8 mouse cellular contexts compared by ENCODE assay signal in the genomic region with DNA sequence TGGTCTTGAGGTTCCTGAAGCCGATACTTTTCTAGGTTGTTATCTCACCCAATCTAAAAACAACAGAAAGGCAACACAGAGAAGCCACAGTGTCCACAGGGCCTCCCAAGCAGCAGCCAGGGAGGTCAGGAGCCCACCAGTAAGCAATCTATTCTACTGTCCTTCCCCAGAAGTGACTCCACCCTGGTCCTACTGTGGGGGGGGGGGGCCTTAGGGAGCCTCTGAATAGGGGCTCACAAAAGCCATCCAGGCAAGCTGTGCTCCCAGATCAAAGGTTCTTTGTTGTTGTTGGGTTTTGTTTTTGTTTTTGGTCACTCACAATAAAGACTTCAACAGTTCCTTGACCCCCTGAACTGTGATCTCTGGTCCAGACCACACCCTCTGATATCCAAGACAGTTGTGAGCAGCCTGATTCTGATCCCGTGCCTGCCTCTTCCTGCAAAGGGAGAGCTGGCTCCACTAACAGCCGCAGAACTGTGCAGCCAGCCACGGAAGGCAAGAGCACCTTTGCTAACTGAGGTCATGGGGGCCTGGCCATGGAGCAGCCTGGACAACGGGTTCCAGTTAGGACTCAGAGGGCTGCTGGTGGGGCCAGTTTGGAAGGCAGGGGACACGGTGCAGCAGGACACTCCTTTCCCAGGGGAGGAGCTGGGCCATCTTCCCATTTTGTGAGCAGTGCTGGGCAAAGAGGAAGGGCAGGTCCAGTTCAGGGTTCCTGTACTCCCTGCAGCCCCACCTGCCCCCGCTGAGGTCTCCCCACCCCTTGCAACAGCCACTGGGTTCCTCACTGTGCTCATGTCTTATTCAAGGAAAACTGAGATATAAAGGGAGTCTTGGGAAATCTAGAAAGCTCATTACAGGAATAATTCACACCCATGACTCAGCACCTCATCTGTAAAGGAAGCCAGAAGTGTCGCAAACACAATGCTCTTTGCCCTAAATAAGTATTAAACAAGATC. TPM values are rescaled to one million over a fixed set of nuclear protein-coding genes. Genes with fewer than 3 reads are reported as not detected.
DNase-seq lines count a peak whose midpoint lies in the region.

No protein-coding gene starts in this region.

- DNase-seq in urinary bladder, adult 18-20 months (ENCODE audit: low spot score in 2 of 2), result peak; percentile 48 to 74
- DNase-seq in urinary bladder, postnatal 4 days (ENCODE audit: low spot score in 2 of 2), result no peak
- DNase-seq in gastrocnemius, postnatal 25 days, result peak; percentile 83
- peak; percentile 26 for DNase-seq in induced T-regulatory cell, adult 2 months (ENCODE audit: low read depth)
- peak; percentile 92 to 94 for DNase-seq in lung, adult 18-20 months
- peak; percentile 69 for DNase-seq in urinary bladder, postnatal 14 days (ENCODE audit: low spot score)
- no peak for DNase-seq in layer of hippocampus, postnatal 25 days (ENCODE audit: extremely low spot score in 1 of 2, low spot score in 1 of 2)
- DNase-seq in frontal cortex, postnatal 14 days (ENCODE audit: low spot score in 2 of 2), result no peak

RNA-seq across cellular contexts. Expression of gene Nfkbia, which starts 18.9 kb away (rescaled TPM):
- 10 to 100 TPM; 17.8 to 20.8 TPM for total RNA-seq in gastrocnemius, postnatal 25 days (2021)
- 10 to 100 TPM; 26.8 to 44.1 TPM for total RNA-seq in layer of hippocampus, postnatal 25 days (2021)

Comparison
In these comparisons a context has a peak if more than half of its experiments do, and no peak if none do; other contexts are left out.
1. DNase-seq: peak in urinary bladder, adult 18-20 months (2 of 2), gastrocnemius, postnatal 25 days (single experiment), induced T-regulatory cell, adult 2 months (single experiment), lung, adult 18-20 months (2 of 2) and urinary bladder, postnatal 14 days (single experiment); none in urinary bladder, postnatal 4 days (0 of 2), layer of hippocampus, postnatal 25 days (0 of 2) and frontal cortex, postnatal 14 days (0 of 2).